Mouse (Mus musculus) hindbrain, postnatal 0 days (tissue): ENCODE measurements around the gene Slc24a3. TPM values are rescaled to one million over a fixed set of nuclear protein-coding genes. Genes with fewer than 3 reads are reported as not detected.

ENCODE experiments used
- ATAC-seq: fragments of 200-750 bp; cut with Nextera tagmentation; 2 replicates; pipeline ENCODE4 v1.8.0; 2017; ENCODE audit warnings: mild to moderate bottlenecking, moderate TSS enrichment, moderate library complexity
- DNase-seq: peaks from one replicate; pipeline ENCODE4 v3.0.0-alpha.2; 2015; ENCODE audit warnings: low spot score
- H3K27ac ChIP-seq: fragments of 300-500 bp; sonication (generic); 2 replicates; pipeline ENCODE4 v1.5.1; 2014; ENCODE audit warnings: mild to moderate bottlenecking
- H3K27me3 ChIP-seq: fragments of 300-500 bp; sonication (generic); 2 replicates; pipeline ENCODE4 v1.6.1; 2014; ENCODE audit warnings: low read length, mixed read lengths; ENCODE audit not compliant: insufficient read depth
- H3K36me3 ChIP-seq: fragments of 300-500 bp; sonication (generic); 2 replicates; pipeline ENCODE4 v1.6.1; 2014; ENCODE audit warnings: low read length, mixed read lengths; ENCODE audit not compliant: insufficient read depth
- H3K4me1 ChIP-seq: fragments of 300-500 bp; sonication (generic); 2 replicates; pipeline ENCODE4 v1.6.1; 2014; ENCODE audit warnings: antibody characterized with exemption, low read length, mixed read lengths; ENCODE audit not compliant: insufficient read depth
- H3K4me2 ChIP-seq: fragments of 300-500 bp; sonication (generic); 2 replicates; pipeline ENCODE4 v1.6.1; 2014; ENCODE audit warnings: low read depth, mild to moderate bottlenecking, low read length, moderate library complexity, mixed read lengths
- H3K4me3 ChIP-seq: fragments of 300-500 bp; sonication (generic); 2 replicates; pipeline ENCODE4 v1.5.1; 2014; ENCODE audit warnings: low read length
- H3K9ac ChIP-seq: fragments of 300-500 bp; sonication (generic); replicated peaks from 2 replicates; pipeline ENCODE4 v1.6.1; 2014; ENCODE audit warnings: mild to moderate bottlenecking, low read length, moderate library complexity, mixed read lengths
- H3K9me3 ChIP-seq: fragments of 300-500 bp; sonication (generic); 2 replicates; pipeline ENCODE4 v1.6.1; 2016; ENCODE audit warnings: low read length, mixed read lengths
- CTCF ChIP-seq: IDR thresholded peaks from 2 replicates; pipeline ENCODE4 v1.5.1; 2016; ENCODE audit warnings: antibody characterized with exemption, control low read depth, low read depth
- WGBS: fragments of 180-500 bp; shearing (Covaris S2); extraction: QIAGEN DNeasy Blood & Tissue Kit; methylation state at CpG from one replicate; pipeline ENCODE4 v1.1.7; 2014; 5-methylcytosine and 5-hydroxymethylcytosine counted together
- polyA plus RNA-seq: library from polyadenylated mRNA; unstranded; fragments of >200 nt; fragmentation: Nextera tagmentation; extraction: Ambion mirVana; gene quantifications from 2 replicates; pipeline ENCODE4 v1.2.1, GENCODE M21; 2015
- total RNA-seq: library from RNA; depleted of rRNA; stranded (reverse); fragments of >200 nt; gene quantifications from 2 replicates; pipeline ENCODE4 v1.2.3, GENCODE M21; 2014

Slc24a3 gene
- total and polyA plus RNA-seq, 2 experiments from 2014 or later: 28.5 to 63.3 TPM

DNA sequence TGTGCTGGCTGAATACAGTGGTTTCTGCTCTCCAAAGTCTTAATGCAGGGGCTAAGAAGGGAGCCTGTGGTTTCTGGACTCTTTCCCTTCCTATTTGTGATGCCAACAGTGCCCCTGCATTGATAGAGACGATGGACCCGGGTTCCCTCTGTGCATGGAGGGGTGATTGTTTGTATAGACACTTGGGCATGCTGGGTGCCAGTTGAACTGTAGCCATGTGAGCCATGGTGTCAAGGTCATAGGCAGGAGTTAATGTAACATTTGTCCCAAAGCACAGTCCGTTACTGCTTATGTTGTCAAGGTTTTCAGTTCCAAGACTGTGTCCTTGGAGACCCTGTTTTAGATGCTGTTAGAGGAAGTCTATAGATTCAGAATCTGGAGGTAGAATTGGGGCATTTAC lies 80.6 kb downstream of the Slc24a3 start:
- H3K27ac ChIP-seq: no peak overlapping the region
- no peak for TF ChIP-seq CTCF
- no peaks in the 10 kb centered on the region for H3K9me3 ChIP-seq
- no peak overlapping the region for H3K4me2 ChIP-seq
- H3K4me1 ChIP-seq: no peaks in the 10 kb centered on the region
- DNase-seq (peak; percentile 39), ATAC-seq (peak; percentile 21; the same call in 1 of the 2 replicates)
- H3K27me3 ChIP-seq: no peaks in the 10 kb centered on the region
- WGBS: 54% methylated on average over 3 of the region's 3 CpGs
- H3K36me3 ChIP-seq: no peaks in the 10 kb centered on the region
- H3K9ac ChIP-seq: no peak overlapping the region
- no peak overlapping the region for H3K4me3 ChIP-seq

GRCm38 (mm10) chr2:145257332-145257731 lies 89.8 kb downstream of the Slc24a3 start:
- DNase-seq: peak; percentile 40
- WGBS: 56% methylated on average over 3 of the region's 3 CpGs
- H3K4me1 ChIP-seq: no peaks in the 10 kb centered on the region

GRCm38 (mm10) chr2:145257855-145258254 lies 90.3 kb downstream of the Slc24a3 start:
- Histone ChIP-seq H3K4me3 (no peak overlapping the region), H3K9me3 (no peaks in the 10 kb centered on the region), H3K36me3 (no peaks in the 10 kb centered on the region; the same call in 1 of the 2 replicates), H3K4me2 (no peak overlapping the region), H3K9ac (no peak overlapping the region), H3K4me1 (no peaks in the 10 kb centered on the region), H3K27ac (no peak overlapping the region), H3K27me3 (no peaks in the 10 kb centered on the region)
- 91% methylated on average over 2 of the region's 2 CpGs for WGBS
- ATAC-seq (no peak), DNase-seq (no peak)
- TF ChIP-seq CTCF: no peak

More at GRCm38 (mm10) chr2:145257332-145257731, 89.8 kb downstream of the Slc24a3 start:
- TF ChIP-seq CTCF: no peak
- Histone ChIP-seq H3K27ac (no peak overlapping the region), H3K36me3 (no peaks in the 10 kb centered on the region; the same call in 1 of the 2 replicates), H3K4me3 (no peak overlapping the region), H3K27me3 (no peaks in the 10 kb centered on the region), H3K9me3 (no peaks in the 10 kb centered on the region), H3K4me2 (no peak overlapping the region), H3K9ac (no peak overlapping the region)
- ATAC-seq: no peak

- H3K36me3 ChIP-seq: no peaks in the 10 kb centered on the region; the same call in 1 of the 2 replicates
- no peaks in the 10 kb centered on the region for H3K4me1 ChIP-seq
- H3K4me3 ChIP-seq: no peak overlapping the region
- no peak for TF ChIP-seq CTCF
- no peak overlapping the region for H3K4me2 ChIP-seq
- no peaks in the 10 kb centered on the region for H3K9me3 ChIP-seq
- H3K9ac ChIP-seq: no peak overlapping the region
- ATAC-seq: no peak
- 89% methylated on average over 1 of the region's 1 CpGs for WGBS
- no peak for DNase-seq
- H3K27me3 ChIP-seq: no peaks in the 10 kb centered on the region
- H3K27ac ChIP-seq: no peak overlapping the region
Observed at GRCm38 (mm10) chr2:145260574-145260973, 93.0 kb downstream of the Slc24a3 start.

GRCm38 (mm10) chr2:145262153-145262552 lies 94.6 kb downstream of the Slc24a3 start:
- WGBS: 88% methylated on average over 1 of the region's 1 CpGs
- Histone ChIP-seq H3K27ac (no peak overlapping the region), H3K4me1 (no peaks in the 10 kb centered on the region), H3K4me3 (no peak overlapping the region), H3K36me3 (no peaks in the 10 kb centered on the region; the same call in 1 of the 2 replicates), H3K27me3 (no peaks in the 10 kb centered on the region), H3K4me2 (no peak overlapping the region), H3K9ac (no peak overlapping the region), H3K9me3 (no peaks in the 10 kb centered on the region)
- TF ChIP-seq CTCF: no peak
- ATAC-seq (no peak), DNase-seq (no peak)

DNA sequence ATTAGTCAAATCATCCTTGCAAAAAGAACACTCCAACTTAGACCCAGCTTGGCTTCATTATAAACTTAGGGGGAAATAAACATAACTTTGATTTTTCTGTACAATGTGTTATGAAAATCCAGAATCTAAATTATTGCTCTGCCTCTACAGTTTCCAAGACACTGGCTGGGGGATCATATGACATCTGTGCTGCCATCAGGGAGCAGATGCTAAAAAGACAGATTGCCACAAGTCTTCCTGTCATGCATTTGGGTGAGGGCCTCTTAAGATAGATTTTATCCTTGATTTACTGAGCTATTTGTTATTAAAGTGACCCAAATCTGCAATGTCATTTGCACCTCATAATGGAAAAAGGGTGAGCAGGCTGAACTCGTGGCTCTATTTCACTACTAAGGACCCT lies 99.2 kb downstream of the Slc24a3 start:
- Histone ChIP-seq H3K9ac (no peak overlapping the region), H3K4me3 (no peak overlapping the region), H3K4me1 (no peaks in the 10 kb centered on the region), H3K27ac (no peak overlapping the region), H3K4me2 (no peak overlapping the region), H3K9me3 (no peaks in the 10 kb centered on the region), H3K36me3 (no peaks in the 10 kb centered on the region), H3K27me3 (no peaks in the 10 kb centered on the region)
- WGBS: 70% methylated on average over 1 of the region's 1 CpGs
- TF ChIP-seq CTCF: no peak
- no peak for ATAC-seq
- DNase-seq: no peak

- Histone ChIP-seq H3K9ac (no peak overlapping the region), H3K4me2 (no peak overlapping the region), H3K9me3 (no peaks in the 10 kb centered on the region), H3K27me3 (no peaks in the 10 kb centered on the region), H3K36me3 (no peaks in the 10 kb centered on the region), H3K4me1 (no peaks in the 10 kb centered on the region), H3K27ac (no peak overlapping the region), H3K4me3 (no peak overlapping the region)
- ATAC-seq (no peak), DNase-seq (no peak)
- TF ChIP-seq CTCF: no peak
Observed at GRCm38 (mm10) chr2:145268971-145269370, 101.4 kb downstream of the Slc24a3 start.
